Mouse (Mus musculus) T-helper 1 cell (primary cell): Measurements from ENCODE around the gene Nanos3.

ENCODE experiments used
- in situ Hi-C: fragments of 300-600 bp; cut with MboI, MseI; formaldehyde crosslinking; loops from one replicate; pipeline ENCODE4 v1.15.1; 2025; ENCODE audit warnings: high pct_unique_total_duplicates

The Nanos3 gene

GRCm38 (mm10) chr8:84201545-84202245 is 16.7 kb upstream of the Nanos3 start:
- in situ Hi-C loops, result loop anchor here (10.0 kb wide), 1 partner anchor 1417 kb away; no protein-coding TSS in a partner anchor

DNA sequence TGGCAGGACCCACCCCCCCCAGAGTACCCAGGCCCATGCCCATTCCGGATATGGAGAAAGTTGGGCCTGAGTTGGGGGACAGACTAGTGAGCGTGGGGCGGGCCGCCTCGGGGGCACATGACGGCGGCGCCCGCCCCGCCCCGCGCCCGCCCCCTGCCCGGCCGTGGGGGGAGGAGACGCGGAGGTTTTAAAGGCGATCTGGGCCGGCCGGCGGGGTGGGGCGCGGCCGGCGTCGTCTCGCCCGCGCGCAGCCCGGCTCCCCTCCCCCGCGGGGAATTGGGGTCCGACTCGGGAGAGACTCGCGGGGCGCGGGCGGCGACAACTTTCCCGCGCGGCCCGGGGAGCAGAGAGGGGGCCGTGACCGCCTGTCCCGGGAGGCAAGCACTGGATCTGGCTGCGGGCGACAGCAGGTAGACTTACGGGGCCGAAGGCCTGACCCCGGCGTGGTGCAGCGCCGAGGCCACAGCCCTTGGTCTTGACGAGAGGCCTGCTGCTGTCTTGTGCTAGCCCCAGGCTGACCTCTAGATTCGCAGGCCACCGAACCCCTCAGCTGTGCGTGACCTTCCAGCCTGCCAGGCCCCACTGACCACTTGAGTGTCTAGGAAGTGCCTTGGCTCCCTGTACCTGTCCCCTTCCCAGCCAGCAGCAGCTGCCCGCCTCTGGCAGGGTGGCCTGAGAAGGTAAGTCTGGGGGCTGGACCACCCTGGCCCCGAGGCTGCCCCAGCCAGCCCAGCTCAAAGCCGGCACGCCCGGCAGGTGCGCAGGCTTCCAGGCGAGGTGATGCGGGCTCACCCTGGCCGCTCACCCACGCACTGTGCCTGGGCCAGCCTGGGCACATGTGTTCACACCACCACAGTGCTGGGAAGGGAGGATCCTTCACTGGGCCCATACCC is 15.9 kb upstream of the Nanos3 start:
- in situ Hi-C loops, result loop anchor here (10.0 kb wide), 1 partner anchor 1416 kb away; no protein-coding TSS in a partner anchor

- in situ Hi-C loops, result loop anchor here (10.0 kb wide), 1 partner anchor 1415 kb away; no protein-coding TSS in a partner anchor
Measured at GRCm38 (mm10) chr8:84200126-84200555, 15.1 kb upstream of the Nanos3 start.

DNA sequence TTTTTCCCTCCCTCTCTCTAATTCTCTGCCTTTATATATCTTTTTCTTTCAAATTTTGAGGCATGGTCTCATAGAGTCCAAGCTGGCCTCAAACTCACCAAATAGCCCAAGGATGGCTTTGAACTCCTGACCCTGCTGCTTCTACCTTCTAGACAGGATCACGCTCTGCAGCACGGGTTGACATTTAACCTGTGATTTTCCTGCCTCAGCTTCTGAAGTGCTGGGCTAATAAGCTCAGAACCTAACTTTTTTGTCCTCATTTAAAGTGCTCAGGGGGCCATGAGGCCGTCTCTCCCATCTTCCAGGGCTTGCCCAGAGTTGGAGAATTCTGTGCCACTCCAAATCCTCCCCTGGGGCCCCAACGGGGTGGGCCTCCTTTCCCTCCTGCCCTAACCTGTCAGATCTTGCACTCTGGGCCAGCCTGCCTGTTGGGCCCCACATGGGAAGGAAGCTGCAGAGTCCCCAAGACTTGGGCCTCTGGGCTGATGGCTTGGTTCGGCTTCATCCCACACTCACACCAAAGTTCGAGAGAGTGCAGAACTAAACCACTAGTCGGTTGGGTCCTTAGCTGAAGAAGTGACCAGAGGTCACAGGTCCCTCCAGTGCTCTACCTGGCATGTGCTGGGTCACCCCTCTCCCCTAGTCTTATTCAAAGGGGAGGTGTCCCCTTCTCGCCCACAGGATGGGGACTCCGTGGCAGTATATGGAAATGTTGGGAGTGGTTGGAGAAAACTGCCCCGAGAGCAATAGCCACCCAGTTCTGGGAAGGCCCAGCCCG is 14.5 kb upstream of the Nanos3 start:
- in situ Hi-C loops, result loop anchor here (10.0 kb wide), 1 partner anchor 1415 kb away; no protein-coding TSS in a partner anchor

DNA sequence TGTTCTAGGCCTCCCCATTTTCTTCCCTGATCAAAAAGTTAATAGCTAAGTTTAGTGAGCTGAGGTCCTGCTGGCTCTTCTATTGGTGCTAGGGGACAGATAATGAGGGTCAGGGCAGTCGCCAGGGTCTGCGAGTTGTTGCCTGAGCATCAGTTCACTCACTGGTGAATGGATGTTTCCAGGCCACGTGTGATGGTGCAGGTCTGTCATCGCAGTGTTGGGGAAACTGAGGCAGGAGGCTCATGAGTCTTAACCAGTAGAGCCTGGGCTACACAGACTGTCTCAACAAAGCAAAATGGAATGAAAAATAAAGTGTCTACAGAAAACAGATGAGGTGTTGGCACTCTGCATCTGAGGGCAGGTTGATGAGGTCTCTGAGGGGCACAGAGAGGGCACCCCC is 13.9 kb upstream of the Nanos3 start:
- in situ Hi-C loops, result no loop called here

DNA sequence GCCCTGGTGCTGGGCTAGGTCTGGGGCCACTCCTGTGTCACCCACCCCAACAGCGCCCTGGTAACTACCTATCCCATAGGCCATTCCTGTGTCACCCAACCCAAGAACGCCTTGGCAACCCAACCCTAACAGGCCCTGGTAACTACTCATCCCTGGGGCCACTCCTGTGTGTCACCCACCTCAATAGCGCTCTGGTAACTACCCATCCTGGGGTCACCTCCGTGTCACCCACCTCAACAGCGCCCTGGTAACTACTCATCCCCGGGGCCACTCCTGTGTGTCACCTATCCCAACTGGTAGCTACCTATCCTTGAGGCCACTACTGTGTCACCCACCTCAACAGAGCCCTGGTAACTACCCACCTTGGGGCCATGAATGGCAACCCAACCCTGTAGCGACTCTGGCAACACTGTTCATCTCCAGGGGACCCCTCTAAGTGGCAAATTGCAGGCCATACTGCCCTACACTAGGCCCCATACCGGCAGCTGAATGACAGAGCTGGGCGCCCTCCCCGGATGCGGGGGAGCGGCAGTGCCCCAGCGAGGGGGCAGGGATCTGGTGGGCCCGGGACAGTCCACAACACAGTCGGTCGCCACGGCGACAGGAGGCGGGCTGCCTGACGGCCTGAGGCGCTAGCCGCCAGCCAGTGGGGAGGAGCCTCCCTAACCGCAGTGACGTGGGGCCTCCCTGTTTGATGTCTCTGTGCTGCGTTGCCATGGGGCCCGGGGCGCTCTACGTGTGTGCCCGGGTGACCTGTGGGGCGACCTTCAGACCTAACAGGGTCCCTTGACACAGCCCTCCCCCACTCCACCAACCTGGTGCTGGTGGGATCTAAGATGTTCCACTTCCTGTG is 13.1 kb upstream of the Nanos3 start:
- in situ Hi-C loops, result no loop called here

GRCm38 (mm10) chr8:84197141-84197921 is 12.3 kb upstream of the Nanos3 start:
- in situ Hi-C loops, result no loop called here

DNA sequence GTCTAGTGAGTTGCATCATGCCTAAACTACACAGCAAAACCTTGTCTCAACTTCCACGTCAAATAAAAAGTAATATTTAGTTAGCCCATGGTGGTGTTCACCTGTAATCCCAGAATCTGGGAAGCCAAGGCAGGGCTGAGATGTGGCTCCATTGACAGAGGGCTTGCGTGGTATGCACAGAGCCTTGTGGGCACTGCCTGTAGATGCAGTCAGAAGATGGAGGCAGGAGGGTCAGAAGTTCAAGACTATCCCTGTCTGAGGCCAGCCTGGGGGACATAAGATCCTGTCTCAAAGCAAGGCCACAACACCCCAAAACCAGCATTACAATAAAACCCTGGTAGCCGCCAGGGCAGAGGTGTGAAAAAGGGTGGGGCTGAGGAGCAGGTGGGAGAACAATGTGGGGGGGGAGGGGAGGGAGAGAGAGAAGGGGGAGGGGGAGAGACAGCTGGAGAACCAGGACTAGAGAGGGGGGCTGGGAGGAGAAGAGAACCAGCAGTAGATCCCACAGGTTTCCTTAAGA is 9.3 kb upstream of the Nanos3 start:
- in situ Hi-C loops, result no loop called here

DNA sequence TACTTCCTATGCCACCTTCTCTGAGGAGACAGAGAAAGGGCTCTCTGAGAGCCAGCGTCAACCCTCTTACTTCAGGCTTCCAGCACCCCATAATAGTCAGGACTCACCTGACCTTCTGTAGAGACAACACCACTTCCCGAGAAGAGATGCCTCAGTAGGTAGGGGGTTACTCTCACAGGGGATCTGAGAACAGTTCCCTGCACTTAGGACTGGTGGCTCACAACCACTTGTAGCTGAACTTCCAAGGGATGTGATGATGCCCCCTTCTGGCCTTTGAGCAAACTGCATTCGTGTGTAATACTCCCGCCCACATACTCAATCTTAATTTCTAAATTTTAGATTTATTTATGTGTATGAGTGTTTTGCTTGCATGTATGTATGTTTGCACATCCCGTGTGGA is 8.5 kb upstream of the Nanos3 start:
- in situ Hi-C loops, result no loop called here

- in situ Hi-C loops, result no loop called here
Measured at GRCm38 (mm10) chr8:84193161-84193560, 8.1 kb upstream of the Nanos3 start.

GRCm38 (mm10) chr8:84192555-84192954 is 7.5 kb upstream of the Nanos3 start:
- in situ Hi-C loops, result no loop called here

DNA sequence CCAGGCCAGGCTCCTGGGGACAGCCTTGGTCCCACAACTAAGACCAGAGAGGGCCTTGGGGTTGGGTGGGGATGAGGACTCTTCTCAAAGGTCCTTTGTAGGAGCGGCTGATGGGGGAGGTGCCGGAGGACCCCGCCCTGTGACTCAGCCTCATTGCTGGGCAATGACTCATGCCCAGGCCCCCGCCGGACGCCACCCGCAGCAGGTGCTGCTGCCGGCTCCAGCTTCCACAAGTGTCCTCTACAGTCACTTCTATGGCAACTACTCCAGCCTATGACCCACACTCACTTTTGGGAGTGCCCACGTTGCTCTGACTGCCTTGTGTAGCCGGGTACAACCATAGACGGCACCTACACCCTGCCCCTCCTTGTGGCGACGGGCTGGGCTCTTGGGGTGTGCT is 7.0 kb upstream of the Nanos3 start:
- in situ Hi-C loops, result no loop called here

DNA sequence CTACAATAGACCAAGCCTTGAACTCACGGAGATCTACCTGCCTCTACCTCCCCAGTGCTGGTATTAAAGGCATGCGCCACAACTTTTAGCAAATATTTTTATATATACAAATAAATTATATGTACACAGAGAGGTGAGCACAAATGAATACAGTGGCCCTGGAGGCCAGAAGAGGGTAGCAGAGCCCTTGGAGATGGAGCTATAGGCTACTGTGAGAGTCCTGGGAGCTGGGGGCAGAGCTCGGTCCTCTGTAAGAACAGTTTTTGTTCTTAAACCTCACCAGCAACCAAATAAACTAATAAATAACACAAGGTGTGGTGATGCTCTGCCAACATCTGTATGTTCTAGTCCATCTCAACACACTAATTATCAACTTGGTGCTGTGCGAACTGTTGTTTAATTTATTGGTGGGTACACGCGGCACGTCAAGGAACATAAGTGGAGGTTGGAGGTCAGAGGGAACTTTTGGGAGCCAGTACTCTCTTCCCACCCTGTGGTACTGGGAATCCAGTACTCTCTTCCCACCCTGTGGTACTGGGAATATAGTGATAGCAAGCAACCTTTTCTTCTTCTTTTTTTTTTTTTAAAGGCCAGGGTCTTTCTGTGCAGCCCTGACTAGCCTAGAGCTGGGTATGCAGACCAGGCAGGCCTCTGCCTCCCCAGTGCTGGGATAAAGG is 5.3 kb upstream of the Nanos3 start:
- in situ Hi-C loops, result no loop called here

DNA sequence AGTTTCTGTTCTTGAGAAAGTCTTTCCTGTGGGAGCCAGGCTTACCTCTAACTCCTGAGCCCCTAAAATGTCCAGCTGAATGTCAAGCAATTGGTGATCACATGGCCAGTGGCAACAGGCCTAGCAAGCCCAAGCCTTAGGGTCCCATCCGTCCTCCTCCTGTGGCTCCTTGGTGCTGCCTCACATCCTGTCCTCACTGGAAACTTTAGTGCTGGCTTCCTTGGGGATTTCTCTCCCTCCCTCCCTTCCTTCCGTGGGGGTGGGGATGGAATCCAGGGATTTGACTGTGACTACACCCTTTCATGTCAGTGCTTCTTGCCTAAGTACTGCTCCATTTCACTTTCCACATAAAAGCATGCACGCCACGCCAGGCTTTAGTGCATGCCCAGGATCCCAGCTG is 4.6 kb upstream of the Nanos3 start:
- in situ Hi-C loops, result no loop called here

DNA sequence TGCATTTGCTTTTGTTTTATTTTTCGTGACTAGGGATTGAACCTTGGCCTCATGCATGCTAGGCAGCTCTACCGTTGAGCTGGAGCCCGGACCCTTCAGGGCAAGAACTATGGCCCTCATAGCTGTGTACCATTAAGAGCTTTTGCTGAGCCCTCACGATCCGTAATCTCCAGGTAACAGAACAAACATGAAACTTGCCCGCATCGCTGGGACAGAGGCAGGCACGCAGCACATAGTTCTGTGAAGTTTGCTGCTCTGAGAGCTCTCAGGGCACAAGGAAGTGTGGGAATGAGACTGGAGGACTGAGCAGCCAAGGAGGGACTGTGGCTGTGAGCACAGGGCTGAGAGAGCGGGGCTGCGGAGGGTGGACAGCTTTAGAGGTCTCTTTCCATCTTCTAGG is 3.7 kb upstream of the Nanos3 start:
- in situ Hi-C loops, result no loop called here

GRCm38 (mm10) chr8:84187065-84187755 is 2.2 kb upstream of the Nanos3 start:
- in situ Hi-C loops, result no loop called here

DNA sequence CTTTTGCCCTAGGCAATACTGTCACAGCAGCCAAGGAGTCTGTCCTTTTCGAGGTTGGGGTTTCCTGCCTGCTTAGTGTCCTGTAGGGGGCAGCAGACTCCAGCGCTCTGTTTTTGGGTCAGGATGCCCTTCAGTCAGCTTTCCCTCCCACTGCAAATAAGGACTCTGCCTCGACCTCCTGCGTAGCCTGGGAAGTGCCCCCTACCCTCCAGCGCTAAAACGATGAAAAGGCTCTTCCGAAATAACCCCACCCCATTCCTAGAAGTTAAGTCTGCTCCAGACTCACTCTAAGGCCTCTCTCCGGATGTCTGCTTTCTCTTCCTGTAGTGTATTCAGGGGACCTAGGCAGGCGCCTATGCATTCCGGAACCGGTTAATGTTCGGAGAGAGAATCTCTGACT is 1.5 kb upstream of the Nanos3 start:
- in situ Hi-C loops, result no loop called here
